In the genomic region with DNA sequence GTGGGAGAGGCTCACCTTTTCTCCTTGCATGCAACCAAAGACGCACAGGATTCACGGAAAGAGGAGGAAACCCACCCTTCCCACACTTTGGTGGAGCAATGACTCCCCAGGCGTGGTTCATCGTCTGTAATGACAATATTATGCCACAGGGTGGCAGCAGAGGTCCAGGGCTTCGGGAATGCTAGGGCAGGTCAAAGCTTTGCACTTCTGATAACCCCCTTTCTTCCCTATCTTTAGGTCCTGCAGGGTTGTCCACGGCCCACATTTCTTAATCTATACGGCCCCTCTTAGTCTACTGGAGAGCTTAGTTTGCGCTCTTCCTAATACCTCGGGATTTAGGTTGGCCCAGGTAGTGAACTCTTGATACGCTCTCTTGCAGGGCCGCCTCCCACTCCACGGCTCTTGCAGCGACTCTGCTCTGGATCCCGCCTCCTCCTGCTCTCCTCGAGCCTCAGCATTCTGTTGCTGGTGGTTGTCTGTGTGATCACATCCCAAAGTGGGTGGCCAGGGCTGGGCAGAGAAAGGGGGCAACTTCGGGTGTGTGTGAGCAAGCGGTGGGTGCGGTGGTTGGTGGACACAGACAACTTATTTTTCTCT, we compare ENCODE assay signal across 8 mouse cellular contexts. TPM values are rescaled to one million over a fixed set of nuclear protein-coding genes. Genes with fewer than 3 reads are reported as not detected.
DNase-seq lines count a peak whose midpoint lies in the region; ATAC-seq and TF ChIP-seq lines count a peak whose summit lies in the region.

No protein-coding gene starts in this region.

- no peak overlapping the region; the same call in 1 of the 2 replicates for H3K27ac ChIP-seq in embryonic facial prominence, embryonic 10.5 days (replicated peaks)
- H3K27ac ChIP-seq in liver, embryonic 14.5 days, result no peak overlapping the region
- H3K27ac ChIP-seq in neural tube, embryonic 12.5 days, result no peak overlapping the region

- peak; percentile 80 for TF ChIP-seq CTCF in C2C12 (IDR thresholded peaks at IDR 0.05; ENCODE audit: control insufficient read depth, insufficient read depth, insufficient read length)
- TF ChIP-seq CTCF in liver, embryonic 14.5 days (IDR thresholded peaks at IDR 0.05; ENCODE audit: low read depth), result peak; percentile 96

- H3ac ChIP-seq in C2C12 (ENCODE audit: control insufficient read depth, insufficient read length, low read depth), result no peak overlapping the region

- H3K9me3 ChIP-seq in embryonic facial prominence, embryonic 10.5 days, result no peaks in the 10 kb centered on the region
- H3K9me3 ChIP-seq in liver, embryonic 14.5 days (ENCODE audit: control insufficient read depth, low read length), result no peaks in the 10 kb centered on the region
- no peaks in the 10 kb centered on the region for H3K9me3 ChIP-seq in neural tube, embryonic 12.5 days

- H3K36me3 ChIP-seq in C2C12 (ENCODE audit: control insufficient read depth, insufficient read depth), result no peaks in the 10 kb centered on the region
- no peaks in the 10 kb centered on the region for H3K36me3 ChIP-seq in embryonic facial prominence, embryonic 10.5 days (replicated peaks)
- H3K36me3 ChIP-seq in liver, embryonic 14.5 days (replicated peaks; ENCODE audit: control insufficient read depth, insufficient read depth, low read depth), result no peaks in the 10 kb centered on the region
- no peaks in the 10 kb centered on the region for H3K36me3 ChIP-seq in neural tube, embryonic 12.5 days

- peak; percentile 78 to 83 for DNase-seq in adrenal gland, adult 18-20 months (ENCODE audit: low spot score in 2 of 2)
- peak; percentile 82 for DNase-seq in embryonic facial prominence, embryonic 10.5 days (ENCODE audit: low spot score)
- DNase-seq in heart, adult 9 months (ENCODE audit: low spot score in 2 of 2), result peak; percentile 37 to 59
- DNase-seq in kidney, adult 8-10 months, result peak; percentile 42 to 77
- DNase-seq in liver, embryonic 14.5 days (ENCODE audit: low read depth in 3 of 3, low spot score in 3 of 3), result peak; percentile 28 to 48 (median 33)
- peak; percentile 76 for DNase-seq in testis, postnatal 14 days (ENCODE audit: low spot score)

- H3K4me2 ChIP-seq in liver, embryonic 14.5 days (ENCODE audit: low read depth), result no peak overlapping the region
- H3K4me2 ChIP-seq in neural tube, embryonic 12.5 days (replicated peaks), result 0 out of 2 replicates have a peak overlapping the region, but pooled peaks have one; percentile 33

- H3K4me3 ChIP-seq in C2C12 (ENCODE audit: insufficient read depth, poor library complexity, severe bottlenecking), result no peak overlapping the region
- H3K4me3 ChIP-seq in embryonic facial prominence, embryonic 10.5 days, result peak overlapping the region; percentile 31
- H3K4me3 ChIP-seq in liver, embryonic 14.5 days (ENCODE audit: insufficient read depth in 1 of 2, low read depth in 2 of 2, low read length in 2 of 2), result no peak overlapping the region
- no peak overlapping the region for H3K4me3 ChIP-seq in neural tube, embryonic 12.5 days

- WGBS in embryonic facial prominence, embryonic 10.5 days, result 25% methylated on average over 18 of the region's 18 CpGs
- 21% methylated on average over 18 of the region's 18 CpGs for WGBS in liver, embryonic 14.5 days (ENCODE audit: insufficient replicate concordance)
- WGBS in neural tube, embryonic 12.5 days, result 31% methylated on average over 17 of the region's 18 CpGs

- TF ChIP-seq EP300 in liver, embryonic 14.5 days (IDR thresholded peaks at IDR 0.05; ENCODE audit: low read depth), result no peak

- peaks cover 22% of the 10 kb centered on the region for H3K4me1 ChIP-seq in embryonic facial prominence, embryonic 10.5 days
- no peaks in the 10 kb centered on the region for H3K4me1 ChIP-seq in liver, embryonic 14.5 days (replicated peaks; ENCODE audit: control insufficient read depth in 2 of 2, insufficient read depth in 2 of 2, low read length in 1 of 2)
- H3K4me1 ChIP-seq in neural tube, embryonic 12.5 days, result no peaks in the 10 kb centered on the region

- peak; percentile 47; the same call in 1 of the 2 replicates for ATAC-seq in liver, embryonic 14.5 days (ENCODE audit: insufficient read depth)
- peak; percentile 41; the same call in 1 of the 2 replicates for ATAC-seq in neural tube, embryonic 12.5 days (ENCODE audit: low FRiP score, low read depth)

- H3K79me3 ChIP-seq in C2C12 (ENCODE audit: low read depth), result no peaks in the 10 kb centered on the region

- no peak overlapping the region for H3K9ac ChIP-seq in liver, embryonic 14.5 days (replicated peaks)
- H3K9ac ChIP-seq in neural tube, embryonic 12.5 days, result no peak overlapping the region

- H3K27me3 ChIP-seq in C2C12 (ENCODE audit: control insufficient read depth, insufficient read depth, insufficient read length), result no peaks in the 10 kb centered on the region
- peaks cover 16% of the 10 kb centered on the region for H3K27me3 ChIP-seq in embryonic facial prominence, embryonic 10.5 days (replicated peaks; ENCODE audit: low read depth, poor library complexity, severe bottlenecking)
- no peaks in the 10 kb centered on the region for H3K27me3 ChIP-seq in liver, embryonic 14.5 days (ENCODE audit: control insufficient read depth, insufficient read depth, low read length)
- no peaks in the 10 kb centered on the region; the same call in 1 of the 2 replicates for H3K27me3 ChIP-seq in neural tube, embryonic 12.5 days (replicated peaks)

- no peaks in the 10 kb centered on the region for H3K79me2 ChIP-seq in C2C12 (ENCODE audit: control insufficient read depth, insufficient read depth)

TF ChIP-seq in C2C12, 6 proteins besides CTCF, POLR2A, EP300 and RAD21:
- TF ChIP-seq FOSL1 (IDR thresholded peaks at IDR 0.05; ENCODE audit: insufficient read depth, low read length, poor library complexity, severe bottlenecking), result no peak
- TF ChIP-seq CEBPB (IDR thresholded peaks at IDR 0.05; ENCODE audit: low read depth), result no peak
- TF ChIP-seq MYOG (IDR thresholded peaks at IDR 0.05; ENCODE audit: control insufficient read depth, extremely low read depth, insufficient read length), result no peak
- TF ChIP-seq MAX (IDR thresholded peaks at IDR 0.05), result no peak
- TF ChIP-seq USF1 (IDR thresholded peaks at IDR 0.05; ENCODE audit: low read depth), result no peak
- TF ChIP-seq MYOD1 (IDR thresholded peaks at IDR 0.05; ENCODE audit: control insufficient read depth, insufficient read length, low read depth), result no peak

RNA-seq across cellular contexts. Expression of gene Asgr1, which starts 1.8 kb away (rescaled TPM):
- 4.0 TPM for polyA plus RNA-seq in C2C12 (2012; fragmentation: generic; extraction: Trizol)
- total RNA-seq in adrenal gland, adult 18-20 months (2021), result under 1 TPM in 1 of 2 experiments, not detected in 1; 0.50 TPM
- 0.55 and 0.70 TPM in 2 replicates for polyA plus RNA-seq in embryonic facial prominence, embryonic 10.5 days (2016; fragmentation: Nextera tagmentation; extraction: Ambion mirVana)
- 1.3 TPM in 2 replicates for polyA plus RNA-seq in liver, embryonic 14.5 days (2012; rRNA removed)
- 2.6 and 4.1 TPM in 2 replicates for polyA plus RNA-seq in liver, embryonic 14.5 days (2014; fragmentation: Nextera tagmentation; extraction: Ambion mirVana)
- polyA plus RNA-seq in neural tube, embryonic 12.5 days (2016; fragmentation: Nextera tagmentation; extraction: Ambion mirVana), result 0.68 and 1.1 TPM in 2 replicates

RNA-seq across cellular contexts. Expression of gene Asgr2, which starts 36.7 kb away (rescaled TPM):
- polyA plus RNA-seq in C2C12 (2012; fragmentation: generic; extraction: Trizol), result 1.3 TPM
- total RNA-seq in adrenal gland, adult 18-20 months (2021), result 1 to 10 TPM in 1 of 2 experiments, under 1 TPM in 1; 0.83 to 2.5 TPM
- polyA plus RNA-seq in embryonic facial prominence, embryonic 10.5 days (2016; fragmentation: Nextera tagmentation; extraction: Ambion mirVana), result not detected in 2 replicates
- polyA plus RNA-seq in liver, embryonic 14.5 days (2012; rRNA removed), result 10.0 and 11.5 TPM in 2 replicates
- 9.0 and 10.6 TPM in 2 replicates for polyA plus RNA-seq in liver, embryonic 14.5 days (2014; fragmentation: Nextera tagmentation; extraction: Ambion mirVana)
- polyA plus RNA-seq in neural tube, embryonic 12.5 days (2016; fragmentation: Nextera tagmentation; extraction: Ambion mirVana), result 0.61 TPM in 1 of 2 replicates, not detected in the other

RNA-seq across cellular contexts. Expression of gene Dlg4, which starts 39.0 kb away (rescaled TPM):
- 25.3 TPM for polyA plus RNA-seq in C2C12 (2012; fragmentation: generic; extraction: Trizol)
- 10 to 100 TPM; 24.6 to 33.0 TPM for total RNA-seq in adrenal gland, adult 18-20 months (2021)
- 12.6 and 13.2 TPM in 2 replicates for polyA plus RNA-seq in embryonic facial prominence, embryonic 10.5 days (2016; fragmentation: Nextera tagmentation; extraction: Ambion mirVana)
- 1.5 and 1.9 TPM in 2 replicates for polyA plus RNA-seq in liver, embryonic 14.5 days (2012; rRNA removed)
- 0.33 and 0.54 TPM in 2 replicates for polyA plus RNA-seq in liver, embryonic 14.5 days (2014; fragmentation: Nextera tagmentation; extraction: Ambion mirVana)
- 23.6 and 25.5 TPM in 2 replicates for polyA plus RNA-seq in neural tube, embryonic 12.5 days (2016; fragmentation: Nextera tagmentation; extraction: Ambion mirVana)

RNA-seq across cellular contexts. Expression of gene Acadvl, which starts 40.5 kb away (rescaled TPM):
- polyA plus RNA-seq in C2C12 (2012; fragmentation: generic; extraction: Trizol), result 87.8 TPM
- 1,000 to 10,000 TPM in 1 of 2 experiments, 100 to 1,000 TPM in 1; 522 to 1,041 TPM for total RNA-seq in adrenal gland, adult 18-20 months (2021)
- 42.2 and 46.3 TPM in 2 replicates for polyA plus RNA-seq in embryonic facial prominence, embryonic 10.5 days (2016; fragmentation: Nextera tagmentation; extraction: Ambion mirVana)
- 27.8 and 40.6 TPM in 2 replicates for polyA plus RNA-seq in liver, embryonic 14.5 days (2012; rRNA removed)
- 84.1 and 98.1 TPM in 2 replicates for polyA plus RNA-seq in liver, embryonic 14.5 days (2014; fragmentation: Nextera tagmentation; extraction: Ambion mirVana)
- 59.1 and 63.7 TPM in 2 replicates for polyA plus RNA-seq in neural tube, embryonic 12.5 days (2016; fragmentation: Nextera tagmentation; extraction: Ambion mirVana)

RNA-seq across cellular contexts. Expression of gene Dvl2, which starts 55.3 kb away (rescaled TPM):
- polyA plus RNA-seq in C2C12 (2012; fragmentation: generic; extraction: Trizol), result 36.4 TPM
- 10 to 100 TPM; 13.8 to 14.9 TPM for total RNA-seq in adrenal gland, adult 18-20 months (2021)
- 59.0 and 59.8 TPM in 2 replicates for polyA plus RNA-seq in embryonic facial prominence, embryonic 10.5 days (2016; fragmentation: Nextera tagmentation; extraction: Ambion mirVana)
- polyA plus RNA-seq in liver, embryonic 14.5 days (2012; rRNA removed), result 4.2 and 4.6 TPM in 2 replicates
- 3.4 and 4.2 TPM in 2 replicates for polyA plus RNA-seq in liver, embryonic 14.5 days (2014; fragmentation: Nextera tagmentation; extraction: Ambion mirVana)
- polyA plus RNA-seq in neural tube, embryonic 12.5 days (2016; fragmentation: Nextera tagmentation; extraction: Ambion mirVana), result 39.0 and 40.7 TPM in 2 replicates
